Mouse (Mus musculus) brain, embryonic 14.5 days (tissue): ENCODE measurements around the gene Casp7.

Experiments
- CTCF ChIP-seq: fragments of 200-500 bp; IDR thresholded peaks from 2 replicates; pipeline ENCODE4 v1.5.1; 2012; ENCODE audit warnings: inconsistent platforms, mild to moderate bottlenecking, moderate library complexity, borderline replicate concordance; ENCODE audit not compliant: insufficient read depth, insufficient read length; ENCODE audit errors: extremely low read depth
- POLR2A ChIP-seq: fragments of 200-500 bp; IDR thresholded peaks from 2 replicates; pipeline ENCODE4 v1.6.1; 2012; ENCODE audit warnings: mild to moderate bottlenecking, inconsistent platforms, borderline replicate concordance; ENCODE audit not compliant: poor library complexity, insufficient read depth, insufficient read length, severe bottlenecking; ENCODE audit errors: extremely low read depth

GRCm38 (mm10) chr19:56364563-56364962 lies 32.4 kb upstream of the Casp7 start:
- TF ChIP-seq CTCF (no peak), POLR2A (no peak)
